Mouse (Mus musculus): ENCODE data around the gene Tbx10. TPM values are rescaled to one million over a fixed set of nuclear protein-coding genes. Genes with fewer than 3 reads are reported as not detected.

Tbx10 gene
- total RNA-seq (2023) = not detected

GRCm38 (mm10) chr19:3992416-3992815 lies at the start of gene Tbx10:
Tbx10 (plus strand) TSS chr19:3992752.

DNA sequence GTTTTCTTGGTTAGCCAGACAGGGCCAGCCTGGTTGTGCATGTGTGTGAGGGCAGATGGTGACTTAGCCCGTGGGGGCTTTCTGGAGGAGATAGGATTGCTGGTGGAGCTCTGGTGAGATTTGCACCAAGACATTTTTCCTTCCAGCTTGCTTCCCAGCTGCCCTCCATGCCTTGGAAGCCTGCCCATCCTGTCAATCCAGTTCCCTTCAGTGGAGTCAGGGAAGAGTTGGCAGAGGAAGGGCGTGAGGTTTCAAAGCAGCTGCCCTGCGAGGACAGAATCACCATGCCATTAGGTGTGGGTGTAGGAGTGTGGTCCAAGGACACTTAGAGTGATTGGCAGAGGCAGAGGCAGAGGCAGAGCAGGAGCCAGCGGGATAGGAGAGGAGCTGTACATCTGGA lies 34.1 kb upstream of the Tbx10 start, which contains the start of gene Aldh3b3:
Aldh3b3 (plus strand) TSS at position 176 of the 400 bp plus-strand sequence.

DNA sequence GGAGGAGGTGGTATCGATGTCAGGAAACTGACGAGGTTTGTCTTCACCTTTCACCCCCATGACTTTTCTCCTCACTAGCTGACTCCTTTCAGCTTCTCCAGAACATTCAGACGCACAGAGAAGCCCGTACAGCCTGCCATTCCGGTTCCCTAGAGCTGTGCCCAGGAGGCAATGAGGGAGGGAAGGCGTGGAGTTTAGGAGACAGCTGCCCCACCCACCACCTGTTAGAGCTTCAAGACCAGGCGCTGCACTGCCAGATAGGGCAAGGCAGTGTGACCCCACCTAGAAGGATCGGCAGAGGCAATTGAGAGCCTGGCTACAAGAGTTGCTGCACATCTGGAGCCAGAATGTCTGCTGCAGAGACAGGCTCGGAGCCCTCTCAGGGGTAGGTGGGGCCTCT lies 20.3 kb upstream of the Tbx10 start, which contains the start of gene Aldh3b2:
Aldh3b2 (plus strand) TSS at position 100 of the 400 bp plus-strand sequence.

DNA sequence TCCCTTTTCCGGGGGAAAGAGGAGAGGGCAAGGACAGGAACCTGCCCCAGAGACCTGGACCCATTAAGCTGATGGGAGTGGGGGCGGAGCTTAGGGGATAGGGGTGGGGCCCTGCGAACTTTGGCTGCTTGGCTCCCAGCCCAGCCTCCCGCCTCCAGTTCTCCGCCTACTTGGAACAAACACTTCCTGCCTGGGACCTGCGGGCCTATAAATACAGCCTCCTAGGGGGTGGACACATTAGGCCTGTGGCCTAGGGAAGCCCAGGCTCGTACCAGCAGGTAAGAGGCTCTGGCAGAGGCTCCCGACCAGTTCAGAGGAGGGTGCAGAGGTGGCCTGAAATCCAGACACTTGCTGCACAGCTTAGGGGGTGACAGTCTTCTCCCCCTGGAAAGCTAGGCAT lies 6.2 kb upstream of the Tbx10 start, which contains the start of gene Acy3:
Acy3 (plus strand) TSS at position 237 of the 400 bp plus-strand sequence.

GRCm38 (mm10) chr19:4000119-4000900 lies 7.8 kb downstream of the Tbx10 start, which contains the start of the genes Nudt8 and Gm49405:
Nudt8 (plus strand) TSS chr19:4000580.
Gm49405 (plus strand) TSS chr19:4000626.

GRCm38 (mm10) chr19:4003112-4003511 lies 10.6 kb downstream of the Tbx10 start, which contains the start of gene Doc2g:
Doc2g (plus strand) TSS chr19:4003313.

DNA sequence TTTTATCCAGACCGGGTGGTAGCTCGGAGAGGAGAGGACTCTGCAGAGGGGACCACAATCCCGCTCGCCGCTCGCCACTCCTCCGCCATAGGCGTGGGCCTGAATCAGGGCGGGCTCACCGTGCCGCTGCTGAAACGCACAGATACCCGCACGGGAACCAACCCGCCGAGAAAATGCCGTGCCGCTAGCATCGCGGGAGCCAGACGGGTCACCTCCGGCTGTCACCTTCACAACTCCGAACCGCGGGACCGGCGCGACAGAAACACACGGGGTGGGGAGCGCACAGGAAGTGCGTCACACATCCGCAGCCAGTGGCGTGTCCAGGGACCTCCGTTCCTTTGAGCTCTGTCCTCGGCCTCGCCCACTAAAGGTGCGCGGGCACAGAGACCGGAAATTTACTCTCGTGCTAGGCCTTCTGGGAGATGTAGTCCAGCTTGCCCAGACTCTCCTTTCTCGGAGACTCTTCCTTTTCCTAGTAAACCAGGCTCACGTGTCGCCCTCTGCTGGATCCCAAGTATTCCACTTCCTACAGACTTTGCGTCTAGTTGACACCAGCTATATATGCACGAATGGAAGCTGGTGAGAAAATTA lies 20.0 kb downstream of the Tbx10 start, which contains the start of gene Ndufv1:
Ndufv1 (minus strand) TSS at position 375 of the 591 bp plus-strand sequence.

GRCm38 (mm10) chr19:4037788-4038232 lies 45.3 kb downstream of the Tbx10 start, which contains the start of gene Gstp1:
Gstp1 (minus strand) TSS chr19:4037985.

GRCm38 (mm10) chr19:4045966-4046865 lies 53.7 kb downstream of the Tbx10 start, which contains the start of gene Gstp2:
Gstp2 (minus strand) TSS chr19:4046023.

Other genes with a start within 250 kb of the Tbx10 start
- 139 TPM for gene Kmt5b, start 225.3 kb upstream of the Tbx10 start, total RNA-seq (2023)
- gene Chka, start 141.0 kb upstream of the Tbx10 start, total RNA-seq (2023) = 58.8 TPM
- gene Tcirg1, start 85.6 kb upstream of the Tbx10 start, total RNA-seq (2023) = 83.4 TPM
- 52.9 TPM for gene Ndufs8, start 80.0 kb upstream of the Tbx10 start, total RNA-seq (2023)
- gene Aldh3b1, start 62.9 kb upstream of the Tbx10 start, total RNA-seq (2023) = 1.6 TPM
- gene Unc93b1, start 57.6 kb upstream of the Tbx10 start, total RNA-seq (2023) = 43.8 TPM
- not detected for gene Aldh3b3, start 34.1 kb upstream of the Tbx10 start, total RNA-seq (2023)
- not detected for gene Aldh3b2, start 20.4 kb upstream of the Tbx10 start, total RNA-seq (2023)
- gene Acy3, start 6.2 kb upstream of the Tbx10 start, total RNA-seq (2023) = not detected
- gene Nudt8, start 7.8 kb downstream of the Tbx10 start, total RNA-seq (2023) = 8.7 TPM
- 2.3 TPM for gene Gm49405, start 7.9 kb downstream of the Tbx10 start, total RNA-seq (2023)
- 5.1 TPM for gene Doc2g, start 10.6 kb downstream of the Tbx10 start, total RNA-seq (2023)
- 109 TPM for gene Ndufv1, start 20.1 kb downstream of the Tbx10 start, total RNA-seq (2023)
- 191 TPM for gene Gstp1, start 45.2 kb downstream of the Tbx10 start, total RNA-seq (2023)
- gene Gstp2, start 53.3 kb downstream of the Tbx10 start, total RNA-seq (2023) = 32.5 TPM
- 26.6 TPM for gene Gstp3, start 66.8 kb downstream of the Tbx10 start, total RNA-seq (2023)
- gene Cabp2, start 88.8 kb downstream of the Tbx10 start, total RNA-seq (2023) = not detected
- gene Cdk2ap2, start 104.4 kb downstream of the Tbx10 start, total RNA-seq (2023) = 161 TPM
- gene Pitpnm1, start 107.2 kb downstream of the Tbx10 start, total RNA-seq (2023) = 317 TPM
- 134 TPM for gene Aip, start 133.1 kb downstream of the Tbx10 start, total RNA-seq (2023)
- 0.58 TPM for gene Gpr152, start 147.0 kb downstream of the Tbx10 start, total RNA-seq (2023)
- gene Cabp4, start 151.3 kb downstream of the Tbx10 start, total RNA-seq (2023) = 0.37 TPM
- 125 TPM for gene Coro1b, start 155.9 kb downstream of the Tbx10 start, total RNA-seq (2023)
- 302 TPM for gene Ptprcap, start 160.9 kb downstream of the Tbx10 start, total RNA-seq (2023)
- gene Rps6kb2, start 170.6 kb downstream of the Tbx10 start, total RNA-seq (2023) = 35.9 TPM
- 63.4 TPM for gene Carns1, start 182.7 kb downstream of the Tbx10 start, total RNA-seq (2023)
- 309 TPM for gene Tbc1d10c, start 198.5 kb downstream of the Tbx10 start, total RNA-seq (2023)
- 343 TPM for gene Ppp1ca, start 199.3 kb downstream of the Tbx10 start, total RNA-seq (2023)
- gene Rad9a, start 208.9 kb downstream of the Tbx10 start, total RNA-seq (2023) = 44.6 TPM
- gene Clcf1, start 221.5 kb downstream of the Tbx10 start, total RNA-seq (2023) = 197 TPM
- gene AC109138.7, start 221.6 kb downstream of the Tbx10 start, total RNA-seq (2023) = not detected
- 55.7 TPM for gene Pold4, start 239.1 kb downstream of the Tbx10 start, total RNA-seq (2023)